Mouse (Mus musculus): ENCODE measurements around the gene Supv3l1.

The Supv3l1 gene

GRCm38 (mm10) chr10:62413606-62413982, 35.9 kb downstream of the Supv3l1 start:
- no peak for DNase-seq (ENCODE audit: extremely low spot score, low spot score)

- DNase-seq (ENCODE audit: extremely low spot score, low spot score): no peak
Measured at GRCm38 (mm10) chr10:62412906-62413605, 36.5 kb downstream of the Supv3l1 start.

GRCm38 (mm10) chr10:62411431-62412410, 37.8 kb downstream of the Supv3l1 start:
- DNase-seq (ENCODE audit: extremely low spot score, low spot score): no peak

- DNase-seq (ENCODE audit: extremely low spot score, low spot score): peak; percentile 65
Measured at GRCm38 (mm10) chr10:62410943-62411342, 38.6 kb downstream of the Supv3l1 start.

- DNase-seq (ENCODE audit: extremely low spot score, low spot score): peak; percentile 48
Measured at GRCm38 (mm10) chr10:62404901-62405300, 44.6 kb downstream of the Supv3l1 start.

GRCm38 (mm10) chr10:62401641-62402111, 47.9 kb downstream of the Supv3l1 start:
- no peak for DNase-seq (ENCODE audit: extremely low spot score, low spot score)

- DNase-seq (ENCODE audit: extremely low spot score, low spot score): no peak
Measured at GRCm38 (mm10) chr10:62383011-62383410, 66.5 kb downstream of the Supv3l1 start.

GRCm38 (mm10) chr10:62380936-62381335, 68.6 kb downstream of the Supv3l1 start:
- no peak for DNase-seq (ENCODE audit: extremely low spot score, low spot score)

GRCm38 (mm10) chr10:62379808-62380207, 69.7 kb downstream of the Supv3l1 start, which contains the start of gene Hk1:
Gene Hk1, minus strand, starts transcription at chr10:62379908.
- no peak for DNase-seq (ENCODE audit: extremely low spot score, low spot score)
